Mouse (Mus musculus) adrenal gland, adult 18-20 months (tissue): Measurements from ENCODE around the gene Styk1. TPM values are rescaled to one million over a fixed set of nuclear protein-coding genes. Genes with fewer than 3 reads are reported as not detected.

ENCODE experiments used
- DNase-seq, 2 experiments: peaks; one replicate each; pipeline ENCODE4 v3.0.0; 2021 to 2022; ENCODE audit warnings: low spot score in 2 of 2
- total RNA-seq, 2 experiments: library from RNA; stranded (reverse); gene quantifications; 1 replicate in 1 of 2; 2 replicates in 1 of 2; pipeline ENCODE4 v1.2.3; 2021

Gene Styk1
- total RNA-seq, 2 experiments from 2014 or later = 0.23 to 0.64 TPM

DNA sequence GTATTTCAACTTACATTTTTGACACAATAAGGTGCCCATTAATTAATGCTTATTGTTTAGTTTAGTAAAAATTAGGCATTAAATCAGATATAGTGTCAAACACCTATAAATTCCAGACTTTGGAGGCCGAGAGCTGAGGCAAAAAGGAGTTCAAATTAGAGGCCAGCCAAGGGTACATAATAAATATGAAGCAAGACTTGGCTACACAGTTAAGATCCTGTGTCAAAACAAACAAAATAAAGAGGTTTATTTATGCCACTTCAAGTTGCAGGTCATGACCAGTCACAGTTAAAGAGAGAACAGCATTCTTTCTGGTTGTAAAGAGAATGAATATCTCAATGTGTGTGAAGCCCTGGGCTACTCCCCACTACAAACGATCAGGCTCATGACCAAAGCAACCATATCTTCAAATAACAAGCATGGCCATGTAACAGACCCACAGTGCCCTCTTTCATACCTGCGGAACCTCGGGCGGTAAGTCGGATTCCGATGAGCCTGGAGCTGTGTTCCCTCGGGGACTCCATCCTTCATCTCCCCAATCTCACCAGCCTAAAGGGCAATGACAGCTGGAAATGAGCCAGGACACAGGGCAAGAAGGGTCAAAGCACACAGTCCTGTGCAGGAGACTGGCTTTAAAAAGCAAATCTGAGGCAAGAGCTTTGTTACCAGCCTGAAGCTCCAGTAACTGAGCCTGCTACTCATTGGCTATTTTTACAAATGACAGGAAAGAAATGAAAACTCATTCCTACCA, 16.6 kb upstream of the Styk1 start:
- no peak for DNase-seq

DNA sequence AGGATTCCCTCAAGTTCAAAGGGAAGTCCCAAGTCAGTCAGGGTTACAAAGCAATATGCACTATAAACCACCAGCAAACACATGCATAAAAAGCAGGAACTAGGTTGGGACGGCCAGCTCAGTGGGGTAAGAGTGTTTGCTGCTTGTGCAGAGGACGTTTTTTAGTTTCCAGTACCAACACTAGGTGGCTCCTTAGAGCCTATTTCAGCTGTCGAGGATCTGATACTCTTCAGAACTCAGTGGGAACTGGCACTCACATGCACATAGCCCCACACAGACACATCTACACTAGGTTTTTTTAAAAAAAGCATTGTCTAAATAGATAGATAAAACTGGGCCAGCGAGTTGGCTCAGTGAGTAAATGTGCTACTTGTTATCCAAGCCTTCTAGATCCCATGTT, 13.7 kb upstream of the Styk1 start:
- no peak for DNase-seq

DNA sequence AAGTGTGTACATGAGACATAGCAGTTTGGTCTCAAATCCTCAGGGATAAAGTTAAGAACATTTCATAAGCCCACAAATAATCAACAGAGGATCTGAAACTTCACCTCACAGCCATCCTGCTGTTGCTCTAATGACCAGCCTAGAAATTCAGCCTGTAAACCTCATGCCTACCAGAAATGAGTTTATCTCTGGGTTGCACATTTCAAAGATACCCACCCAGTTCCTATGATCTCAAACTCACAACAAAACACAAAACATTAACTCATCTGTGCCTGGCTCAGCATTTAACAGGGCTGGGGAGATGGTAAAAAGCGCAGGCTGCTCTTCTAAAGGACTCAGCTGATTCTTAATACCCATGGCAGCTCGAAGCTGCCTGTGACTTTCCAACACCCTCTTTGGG, 11.0 kb upstream of the Styk1 start:
- DNase-seq = no peak

DNA sequence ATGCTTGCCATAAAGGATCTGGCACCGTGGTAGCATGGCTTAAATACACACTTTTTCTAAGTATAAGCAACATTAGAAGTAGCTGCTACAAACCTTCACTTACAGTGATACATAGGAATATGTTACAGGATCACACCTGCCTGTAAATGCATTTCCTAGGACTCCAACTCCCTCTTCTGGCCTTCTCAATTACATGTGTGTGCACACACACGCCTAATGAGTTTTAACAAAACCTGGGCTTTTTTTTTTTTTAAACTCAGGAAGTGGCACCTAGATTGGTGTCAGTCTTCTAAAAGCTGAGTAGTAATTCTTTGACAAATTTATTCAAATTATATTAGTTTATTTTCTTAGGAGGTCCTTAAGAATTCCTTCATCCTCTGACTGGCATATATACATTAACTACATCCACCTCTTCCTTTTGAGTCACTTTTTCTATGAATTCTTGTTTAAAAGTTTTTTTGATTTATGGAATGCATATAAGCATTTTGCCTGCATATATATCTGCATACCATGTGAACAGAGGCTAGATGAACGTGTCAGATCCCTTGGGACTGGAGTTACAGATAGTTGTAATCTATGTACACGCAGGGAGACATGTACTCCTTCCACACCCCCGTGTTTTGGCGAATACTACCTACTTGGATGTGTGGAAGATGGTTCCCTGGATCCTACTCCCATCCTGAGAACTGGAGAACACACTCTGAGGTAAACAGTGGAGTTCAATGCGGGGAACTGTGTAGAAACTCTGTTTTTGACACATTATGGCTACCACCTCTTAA, 9.8 kb upstream of the Styk1 start:
- no peak for DNase-seq

DNA sequence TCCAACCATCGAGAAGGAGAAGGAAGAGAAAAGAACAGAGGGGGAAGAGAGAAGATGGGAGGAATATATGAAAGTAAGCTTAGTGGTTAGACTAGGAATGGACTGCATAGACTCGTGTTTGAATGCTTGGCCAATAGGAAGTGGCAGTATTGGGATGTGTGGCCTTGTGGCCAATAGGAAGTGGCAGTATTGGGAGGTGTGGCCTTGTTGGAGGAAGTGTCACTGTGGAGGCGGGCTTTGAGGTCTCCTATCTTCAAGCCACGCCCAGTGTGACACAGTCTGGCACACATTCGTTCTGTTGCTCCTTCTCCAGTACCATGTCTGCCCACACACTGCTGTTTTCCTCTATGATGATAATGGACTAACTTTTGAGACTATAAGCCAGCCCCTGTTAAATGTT, 7.3 kb upstream of the Styk1 start:
- no peak for DNase-seq

DNA sequence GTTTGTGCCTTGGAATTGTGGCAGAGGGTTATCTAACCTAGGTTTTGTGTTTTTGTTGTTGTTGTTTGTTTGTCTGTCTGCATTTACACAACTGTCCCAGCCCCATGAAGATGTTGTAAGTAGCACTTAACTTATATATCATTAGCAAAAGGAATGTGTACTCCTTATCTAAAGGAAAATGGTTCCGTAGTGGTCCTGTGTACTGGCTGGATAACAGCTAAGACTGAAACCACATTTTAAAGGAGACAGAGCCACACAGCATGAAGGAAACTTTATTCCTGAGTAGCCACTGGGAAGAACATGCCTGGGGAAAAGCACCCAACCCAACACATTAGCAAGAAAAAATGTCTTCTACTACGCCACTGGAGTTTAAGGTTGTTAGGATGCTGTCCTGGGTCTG, 6.1 kb upstream of the Styk1 start:
- no peak for DNase-seq

DNA sequence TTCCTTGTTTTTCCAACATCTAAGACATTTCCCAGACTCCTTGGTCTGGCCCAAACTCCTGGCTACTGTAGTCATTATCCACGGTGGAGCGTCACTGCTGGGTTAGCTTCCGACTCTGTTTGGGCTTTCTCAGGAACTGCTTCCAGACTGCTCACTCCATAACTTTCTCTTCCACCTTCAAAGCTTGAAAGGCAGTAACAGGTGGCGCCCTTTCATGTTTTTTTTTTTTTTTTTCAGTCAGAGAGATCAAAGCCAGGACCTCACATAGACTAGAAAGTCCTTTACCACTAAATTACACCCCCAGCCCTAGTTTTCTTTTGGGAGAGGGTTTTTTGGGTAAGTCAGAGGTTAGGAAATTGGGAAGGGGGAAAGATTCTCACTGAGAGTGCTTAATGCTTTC, 1.5 kb upstream of the Styk1 start:
- no peak for DNase-seq

DNA sequence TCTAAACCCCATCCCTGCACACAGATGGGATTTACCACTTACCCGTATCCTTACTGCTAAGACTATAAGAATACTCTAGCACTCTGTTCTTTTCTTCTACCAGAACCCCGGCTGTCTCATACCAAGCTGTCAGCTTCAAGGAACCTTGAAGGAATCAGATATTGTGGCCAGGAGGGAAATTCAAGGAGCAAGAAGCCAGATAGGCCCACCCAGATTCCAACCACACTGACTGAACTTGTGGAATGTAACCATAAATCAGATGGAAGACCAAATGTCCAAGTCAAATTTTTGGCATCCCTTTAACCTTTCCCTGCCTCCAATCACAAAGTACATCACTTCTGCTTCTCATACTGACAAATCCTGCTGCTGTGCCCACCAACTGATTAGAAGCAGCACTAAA, 6.4 kb downstream of the Styk1 start:
- no peak for DNase-seq

DNA sequence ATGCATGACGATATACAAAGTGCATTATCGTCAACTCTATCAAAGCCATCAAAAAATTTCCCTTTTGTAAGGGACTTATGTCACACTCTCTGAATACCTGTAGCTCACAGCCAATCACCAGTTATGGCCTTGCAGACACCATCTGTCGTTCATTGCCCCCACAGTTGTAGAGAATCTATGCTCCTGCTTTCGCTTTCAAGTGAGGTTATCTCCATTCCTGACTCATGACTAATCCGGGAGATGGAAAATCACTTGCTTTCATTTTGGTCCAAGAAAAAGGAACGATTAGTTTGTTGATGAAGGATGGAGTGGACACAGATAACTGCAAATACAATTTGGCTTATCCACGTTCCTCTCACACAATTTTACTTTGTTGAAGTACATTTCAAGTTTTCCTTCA, 9.1 kb downstream of the Styk1 start:
- no peak for DNase-seq

DNA sequence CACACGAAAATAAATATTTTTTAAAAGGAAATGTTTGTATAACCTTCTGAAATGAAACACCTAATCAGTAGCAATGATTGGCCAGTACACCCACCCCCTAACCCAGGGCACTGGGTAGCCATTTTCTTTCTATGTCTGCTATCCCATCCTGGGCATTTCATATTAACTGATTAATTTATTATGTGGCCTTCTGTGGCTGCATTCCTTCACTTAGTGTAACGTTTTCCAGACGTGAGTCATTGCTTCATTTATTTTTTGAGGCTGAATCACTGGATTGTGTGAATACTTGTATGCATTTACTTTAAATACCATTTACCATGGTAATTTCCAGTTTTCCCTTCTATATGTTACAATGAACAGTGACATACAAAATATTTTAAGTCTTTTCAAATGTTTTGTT, 13.3 kb downstream of the Styk1 start:
- no peak for DNase-seq

DNA sequence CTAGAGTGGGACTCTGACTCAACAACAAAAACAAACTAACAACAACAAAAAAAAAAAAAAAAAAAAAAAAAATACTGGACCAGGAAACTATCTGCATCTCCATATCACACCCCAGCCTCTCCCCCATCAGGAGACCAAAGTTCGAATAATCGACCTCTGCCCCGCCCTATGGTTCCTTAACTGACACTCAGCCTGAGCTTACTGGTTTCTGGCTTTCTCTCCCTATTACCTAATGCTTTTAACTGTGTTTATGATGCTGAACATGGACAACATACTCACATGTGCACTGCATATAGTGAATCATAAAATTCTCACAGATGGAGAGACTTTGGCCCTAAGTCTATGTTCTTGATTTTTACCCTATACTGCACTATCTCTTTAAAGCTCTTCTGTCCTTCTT, 14.1 kb downstream of the Styk1 start:
- DNase-seq = no peak

DNA sequence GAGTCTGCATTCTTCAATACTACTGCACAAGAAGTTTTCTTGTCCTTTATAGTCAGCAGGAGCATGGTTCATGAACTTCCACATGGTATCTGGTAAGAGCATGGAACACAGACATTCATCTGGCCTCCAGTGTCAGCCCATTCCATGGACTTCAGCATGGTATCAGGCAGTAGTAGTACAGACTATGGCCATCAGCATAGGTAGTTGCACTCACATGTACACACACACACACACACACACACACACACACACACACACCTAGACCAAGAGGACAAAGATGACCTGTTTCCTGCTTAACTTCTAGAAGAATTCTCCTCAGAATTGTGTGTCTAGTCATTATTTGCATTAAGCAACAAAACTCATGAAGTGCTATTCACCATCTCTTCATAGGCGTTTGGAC, 14.6 kb downstream of the Styk1 start:
- DNase-seq = no peak

DNA sequence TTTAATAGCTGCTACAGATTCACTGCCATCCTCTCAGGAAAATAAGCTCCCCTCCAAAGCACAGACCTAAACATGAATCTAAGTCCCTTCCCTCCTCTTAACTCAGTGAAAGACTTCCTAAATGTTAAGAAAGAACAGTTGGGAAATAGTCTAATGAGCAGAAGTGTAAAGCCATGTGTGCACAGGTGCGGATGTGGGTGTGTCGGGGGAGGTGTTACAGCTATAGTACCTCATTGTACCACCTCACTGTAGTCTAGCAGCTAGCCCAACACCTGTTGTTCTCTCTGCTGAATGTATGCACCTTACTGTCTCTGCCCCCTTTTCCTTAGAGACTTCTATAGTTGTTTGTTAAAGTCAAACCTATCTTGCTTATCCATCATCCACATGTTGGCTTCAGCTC, 26.3 kb downstream of the Styk1 start:
- no peak for DNase-seq

DNA sequence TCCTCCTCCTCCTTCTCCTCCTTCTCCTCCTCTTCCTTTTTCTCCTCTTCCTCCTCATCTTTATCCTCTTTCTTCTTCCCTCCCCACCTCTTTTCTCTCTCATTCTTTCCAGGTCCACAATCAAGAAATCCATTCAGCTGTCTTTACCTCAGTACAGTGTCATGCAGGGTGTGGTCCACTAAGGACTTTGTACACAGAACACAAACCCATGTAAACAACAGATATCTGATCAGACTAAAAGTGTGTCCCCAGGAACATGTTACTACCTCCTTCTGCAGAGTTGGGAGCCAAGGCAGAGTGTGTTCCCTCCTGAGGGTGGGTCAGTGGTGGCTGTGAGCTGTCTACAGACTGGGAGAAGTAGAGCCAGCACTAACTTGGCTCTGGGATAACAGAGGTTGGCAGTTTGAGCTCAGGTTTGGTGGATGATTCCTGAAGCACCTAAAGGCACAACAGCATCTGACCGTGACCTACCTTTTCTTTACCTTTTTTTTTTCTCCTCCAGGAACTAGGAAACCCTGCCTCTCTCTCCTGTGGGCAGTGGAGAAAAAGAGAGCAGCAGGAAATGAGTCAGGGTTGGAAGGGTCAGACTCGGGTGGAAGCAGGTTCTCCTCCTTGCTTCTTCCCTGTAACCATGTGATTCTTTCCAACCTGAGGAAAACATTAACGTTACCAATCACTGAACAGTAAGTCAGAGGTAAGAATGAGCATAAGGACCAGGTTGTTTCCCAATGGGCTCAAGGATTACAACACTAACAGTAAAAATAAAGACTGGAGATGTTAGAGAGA, 31.4 kb downstream of the Styk1 start:
- DNase-seq = no peak

DNA sequence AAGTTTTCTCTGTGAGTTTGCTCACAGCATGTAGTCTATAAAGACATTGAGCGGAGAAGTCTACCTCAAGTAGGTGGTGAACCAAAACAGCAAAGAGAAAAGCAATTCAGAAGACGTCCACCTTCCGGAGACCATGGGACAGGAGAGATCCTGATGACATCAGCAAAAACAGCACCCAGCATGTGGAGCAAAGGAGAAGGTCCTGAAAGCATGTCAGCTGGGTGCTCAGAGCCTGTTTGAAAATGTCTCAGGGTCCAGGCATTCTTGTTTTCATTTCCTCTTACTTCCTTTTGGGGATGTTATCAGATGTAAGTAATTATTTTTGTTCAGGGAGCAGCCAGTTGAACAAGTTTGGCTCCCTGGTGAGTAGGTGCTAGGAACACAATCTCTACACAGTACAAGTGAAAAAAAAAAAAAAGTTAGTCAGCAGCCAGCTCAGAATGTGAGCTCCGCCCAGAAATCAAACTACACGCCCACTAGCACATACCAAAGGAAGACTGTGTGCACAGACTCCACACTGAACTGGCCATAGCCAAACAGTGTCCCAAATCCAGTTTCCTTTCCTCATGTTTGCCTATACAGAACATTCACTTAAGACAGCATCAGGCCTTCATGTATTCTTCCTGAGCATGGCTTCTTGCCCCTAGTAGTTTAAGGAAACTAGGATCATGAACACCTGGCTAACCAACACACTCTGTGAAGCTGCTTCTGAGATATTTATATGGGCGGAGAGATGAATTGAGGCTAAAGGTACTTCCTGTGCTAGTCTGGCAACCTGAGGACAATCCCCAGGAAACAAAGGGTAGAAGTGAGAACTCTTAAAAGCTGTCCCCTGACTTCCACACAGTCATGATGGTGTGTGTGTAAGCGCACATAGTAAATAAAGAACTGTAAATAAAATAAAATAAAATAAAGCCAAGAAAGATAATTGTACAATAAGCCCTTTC, 37.0 kb downstream of the Styk1 start:
- DNase-seq = no peak

DNA sequence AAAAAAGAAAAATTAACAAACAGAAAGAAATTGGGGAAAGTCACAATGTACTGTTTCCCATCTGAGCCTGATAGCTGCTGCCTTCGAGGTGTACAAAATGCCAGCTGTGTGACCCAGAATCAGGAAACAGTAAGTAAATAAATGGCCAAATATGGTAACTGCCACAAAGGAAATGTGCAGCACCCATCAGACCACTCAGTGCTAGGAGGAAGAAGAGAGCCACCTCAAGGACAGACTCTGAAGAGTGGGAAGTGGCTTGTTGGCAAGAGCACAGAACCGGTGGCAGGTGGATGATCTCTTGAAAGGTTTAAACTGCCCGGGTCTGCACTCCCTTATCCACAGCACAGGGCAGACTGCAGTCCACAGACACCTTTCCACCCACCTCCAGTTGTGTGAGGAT, 45.4 kb downstream of the Styk1 start:
- DNase-seq = no peak

DNA sequence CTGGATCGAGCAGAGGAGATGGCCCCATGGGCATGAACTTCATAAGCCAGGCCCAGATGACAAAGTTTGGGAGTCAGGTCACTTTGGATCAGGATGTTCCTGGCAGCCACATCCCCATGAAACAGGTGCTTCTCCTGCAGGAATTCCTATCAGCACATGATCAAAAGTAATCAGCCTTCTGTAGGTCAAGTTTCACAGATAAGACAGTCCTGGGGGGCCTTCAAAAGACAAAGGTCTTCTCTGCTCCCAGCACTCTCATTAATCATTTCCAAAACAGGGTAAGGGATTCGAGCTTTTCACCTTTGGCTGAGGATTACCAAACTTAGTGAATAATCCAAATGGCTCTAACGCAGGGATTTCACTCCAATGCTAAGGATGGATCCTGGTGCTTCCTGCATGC, 48.6 kb downstream of the Styk1 start:
- no peak for DNase-seq

DNA sequence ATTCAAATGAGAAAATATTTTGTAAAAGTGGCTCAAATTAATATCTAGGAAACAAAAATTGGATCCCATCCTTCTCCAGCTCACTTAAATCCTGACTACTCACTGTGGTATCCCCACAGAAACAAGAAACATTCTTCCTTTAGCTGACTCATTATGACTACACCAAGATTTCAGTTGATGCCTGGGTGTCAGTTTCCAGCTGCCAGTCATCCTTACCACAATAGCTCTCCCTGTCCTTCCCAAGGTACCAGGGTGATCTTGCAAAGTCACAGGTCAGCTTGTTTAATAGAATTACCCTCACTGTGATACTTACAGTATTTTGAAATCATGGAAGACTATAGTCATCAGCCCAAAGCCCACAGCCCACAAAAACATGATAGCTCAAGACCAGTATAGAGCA, 54.9 kb downstream of the Styk1 start:
- no peak for DNase-seq

DNA sequence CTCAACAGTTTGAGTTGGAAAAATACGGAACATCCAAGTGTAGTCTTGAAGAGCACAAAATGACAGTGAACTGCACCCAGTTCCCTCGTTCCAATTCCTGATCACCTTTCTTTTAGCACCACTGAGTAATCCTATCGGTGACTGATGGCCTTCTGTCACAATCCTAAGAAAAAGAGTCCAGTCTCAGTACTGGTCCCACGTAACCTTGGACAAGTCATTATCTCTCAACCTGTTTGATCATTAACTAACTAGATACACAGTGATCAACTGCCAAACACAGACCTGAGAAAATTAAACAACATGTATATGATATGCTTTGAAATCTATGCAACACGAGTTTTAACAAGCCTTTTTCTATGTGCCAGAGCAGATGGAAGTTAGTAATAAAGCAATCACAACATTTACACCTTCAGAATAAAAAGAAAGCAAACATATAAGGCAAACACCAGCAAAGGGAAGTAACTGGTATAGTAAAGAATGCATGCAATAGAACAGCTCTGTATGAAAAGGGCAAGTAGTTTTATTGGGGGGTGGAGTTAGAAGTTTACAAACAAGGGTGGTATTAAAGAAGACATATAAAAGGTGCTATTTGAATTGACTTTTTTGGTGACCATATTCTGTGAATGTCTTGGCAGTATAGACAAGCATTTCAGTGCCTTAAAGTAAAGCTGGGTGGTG, 58.8 kb downstream of the Styk1 start:
- no peak for DNase-seq

DNA sequence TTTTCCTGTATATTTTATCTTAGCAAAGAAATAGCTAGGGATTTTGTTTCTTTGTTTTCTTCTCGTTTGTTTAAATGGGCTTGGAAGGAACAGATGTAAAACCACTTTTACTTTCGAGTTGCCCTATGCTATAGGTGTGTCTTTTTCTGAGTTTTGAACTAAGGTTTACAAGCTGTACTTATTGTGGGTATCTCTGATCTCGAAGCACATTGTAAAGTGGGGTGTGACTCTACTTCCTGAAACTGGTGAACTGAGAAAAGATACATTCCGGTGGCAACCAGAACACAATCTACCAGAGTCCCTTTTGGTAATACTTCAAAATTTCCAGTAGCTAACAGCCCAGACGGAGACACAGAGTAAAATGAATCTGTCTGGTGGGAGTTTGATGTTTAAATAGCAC, 59.5 kb downstream of the Styk1 start:
- no peak for DNase-seq
